Mouse (Mus musculus): ENCODE measurements at regions not wholly inside any gene's neighbourhood (a gene's known extent, or its start where the extent isn't known, plus 50 kb on each side); places are given as distances from the start of the nearest gene placed in this dataset.

- TF ChIP-seq CTCF (IDR thresholded peaks at IDR 0.05; ENCODE audit: low read depth) (no peak), EP300 (optimal IDR thresholded peaks at IDR 0.05) (no peak)
Measured at GRCm38 (mm10) chr6:66236368-66236767, 284.0 kb downstream of the 4930544G11Rik start.

All from stomach, postnatal 0 days (tissue).